Mouse (Mus musculus): ENCODE results near the gene Uaca. TPM values are rescaled to one million over a fixed set of nuclear protein-coding genes. Genes with fewer than 3 reads are reported as not detected.

Gene Uaca
- total RNA-seq, 2 experiments from 2014 or later, result 18.5 to 18.6 TPM

- intact Hi-C loops (cut with DNase I), result no loop called here
- no peak for DNase-seq
These were observed 37.9 kb downstream of the Uaca start for GRCm38 (mm10) chr9:60832233-60832632.

GRCm38 (mm10) chr9:60836151-60836550 is 41.8 kb downstream of the Uaca start:
- no peak for DNase-seq
- intact Hi-C loops (cut with DNase I), result no loop called here

- no peak for DNase-seq
- intact Hi-C loops (cut with DNase I), result no loop called here
These were observed 42.7 kb downstream of the Uaca start for GRCm38 (mm10) chr9:60837078-60837448.

GRCm38 (mm10) chr9:60837449-60838141 is 43.3 kb downstream of the Uaca start:
- DNase-seq, result no peak
- intact Hi-C loops (cut with DNase I), result no loop called here

- DNase-seq, result no peak
- intact Hi-C loops (cut with DNase I), result no loop called here
These were observed 44.1 kb downstream of the Uaca start for GRCm38 (mm10) chr9:60838331-60838872.

GRCm38 (mm10) chr9:60841393-60841792 is 47.1 kb downstream of the Uaca start:
- intact Hi-C loops (cut with DNase I), result no loop called here
- no peak for DNase-seq

GRCm38 (mm10) chr9:60843415-60844076 is 49.2 kb downstream of the Uaca start:
- DNase-seq, result no peak
- intact Hi-C loops (cut with DNase I), result no loop called here

GRCm38 (mm10) chr9:60848730-60849129 is 54.4 kb downstream of the Uaca start:
- intact Hi-C loops (cut with DNase I), result no loop called here
- no peak for DNase-seq

- DNase-seq, result peak; percentile 44
These were observed 55.6 kb downstream of the Uaca start for GRCm38 (mm10) chr9:60849986-60850385.

GRCm38 (mm10) chr9:60854196-60854595 is 59.9 kb downstream of the Uaca start:
- intact Hi-C loops (cut with DNase I), result no loop called here
- DNase-seq, result no peak

More at GRCm38 (mm10) chr9:60849986-60850385, 55.6 kb downstream of the Uaca start:
- intact Hi-C loops (cut with DNase I), result no loop called here

GRCm38 (mm10) chr9:60857833-60858232 is 63.5 kb downstream of the Uaca start:
- intact Hi-C loops (cut with DNase I), result loop anchor here (5.0 kb wide), 3 partner anchors 36 to 611 kb away; no protein-coding TSS in a partner anchor
- peak; percentile 76 for DNase-seq

- DNase-seq, result no peak
- intact Hi-C loops (cut with DNase I), result loop anchor here (5.0 kb wide), 3 partner anchors 36 to 611 kb away; no protein-coding TSS in a partner anchor
These were observed 64.1 kb downstream of the Uaca start for GRCm38 (mm10) chr9:60858306-60858960.

GRCm38 (mm10) chr9:60859031-60859430 is 64.7 kb downstream of the Uaca start:
- intact Hi-C loops (cut with DNase I), result loop anchor here (5.0 kb wide), 3 partner anchors 37 to 612 kb away; no protein-coding TSS in a partner anchor
- no peak for DNase-seq

GRCm38 (mm10) chr9:60861030-60861429 is 66.7 kb downstream of the Uaca start:
- intact Hi-C loops (cut with DNase I), result no loop called here
- DNase-seq, result no peak

GRCm38 (mm10) chr9:60864664-60865063 is 70.3 kb downstream of the Uaca start:
- DNase-seq, result no peak
- intact Hi-C loops (cut with DNase I), result no loop called here

- intact Hi-C loops (cut with DNase I), result no loop called here
- no peak for DNase-seq
These were observed 71.5 kb downstream of the Uaca start for GRCm38 (mm10) chr9:60865866-60866265.

GRCm38 (mm10) chr9:60870451-60870850 is 76.1 kb downstream of the Uaca start:
- intact Hi-C loops (cut with DNase I), result no loop called here
- no peak for DNase-seq

- DNase-seq, result no peak
These were observed 76.7 kb downstream of the Uaca start for GRCm38 (mm10) chr9:60870919-60871503.

GRCm38 (mm10) chr9:60873257-60874054 is 79.1 kb downstream of the Uaca start:
- DNase-seq, result no peak
- intact Hi-C loops (cut with DNase I), result no loop called here

More at GRCm38 (mm10) chr9:60870919-60871503, 76.7 kb downstream of the Uaca start:
- intact Hi-C loops (cut with DNase I), result no loop called here

GRCm38 (mm10) chr9:60874055-60874392 is 79.7 kb downstream of the Uaca start:
- no peak for DNase-seq
- intact Hi-C loops (cut with DNase I), result no loop called here

Measured in left cerebral cortex, postnatal 4 days (tissue).